Mouse (Mus musculus): ENCODE results near the gene Tnfsf18. TPM values are rescaled to one million over a fixed set of nuclear protein-coding genes. Genes with fewer than 3 reads are reported as not detected.

The Tnfsf18 gene
- 1.2 TPM in 1 of 2 replicates, not detected in the other for total RNA-seq (2015; ENCODE audit: low replicate concordance)
- total RNA-seq (2017; ENCODE audit: low replicate concordance) = not detected in 2 replicates

GRCm38 (mm10) chr1:161494343-161494742 is at the start of gene Tnfsf18:
Tnfsf18 (plus strand) TSS chr1:161494655.
- no peak for ATAC-seq (replicated peaks; ENCODE audit: low FRiP score, poor library complexity, severe bottlenecking)

- no peak for ATAC-seq (replicated peaks; ENCODE audit: low FRiP score, poor library complexity, severe bottlenecking)
These were observed 49.6 kb upstream of the Tnfsf18 start for GRCm38 (mm10) chr1:161444858-161445257.

GRCm38 (mm10) chr1:161451683-161452245 is 42.7 kb upstream of the Tnfsf18 start:
- no peak for ATAC-seq (replicated peaks; ENCODE audit: low FRiP score, poor library complexity, severe bottlenecking)

- ATAC-seq (replicated peaks; ENCODE audit: low FRiP score, poor library complexity, severe bottlenecking) = no peak
These were observed 42.2 kb upstream of the Tnfsf18 start for GRCm38 (mm10) chr1:161452250-161452649.

- no peak for ATAC-seq (replicated peaks; ENCODE audit: low FRiP score, poor library complexity, severe bottlenecking)
These were observed 30.9 kb upstream of the Tnfsf18 start for GRCm38 (mm10) chr1:161463388-161464085.

- no peak for ATAC-seq (replicated peaks; ENCODE audit: low FRiP score, poor library complexity, severe bottlenecking)
These were observed 17.2 kb upstream of the Tnfsf18 start for GRCm38 (mm10) chr1:161477221-161477620.

GRCm38 (mm10) chr1:161479854-161480253 is 14.6 kb upstream of the Tnfsf18 start:
- no peak for ATAC-seq (replicated peaks; ENCODE audit: low FRiP score, poor library complexity, severe bottlenecking)

GRCm38 (mm10) chr1:161482211-161482610 is 12.2 kb upstream of the Tnfsf18 start:
- ATAC-seq (replicated peaks; ENCODE audit: low FRiP score, poor library complexity, severe bottlenecking) = no peak

- no peak for ATAC-seq (replicated peaks; ENCODE audit: low FRiP score, poor library complexity, severe bottlenecking)
These were observed 7.4 kb upstream of the Tnfsf18 start for GRCm38 (mm10) chr1:161487069-161487468.

GRCm38 (mm10) chr1:161491766-161492165 is 2.7 kb upstream of the Tnfsf18 start:
- ATAC-seq (replicated peaks; ENCODE audit: low FRiP score, poor library complexity, severe bottlenecking) = no peak

- ATAC-seq (replicated peaks; ENCODE audit: low FRiP score, poor library complexity, severe bottlenecking) = no peak
These were observed 2.6 kb downstream of the Tnfsf18 start for GRCm38 (mm10) chr1:161496866-161497645.

GRCm38 (mm10) chr1:161500114-161500810 is 5.8 kb downstream of the Tnfsf18 start:
- ATAC-seq (replicated peaks; ENCODE audit: low FRiP score, poor library complexity, severe bottlenecking) = no peak

- no peak for ATAC-seq (replicated peaks; ENCODE audit: low FRiP score, poor library complexity, severe bottlenecking)
These were observed 6.3 kb downstream of the Tnfsf18 start for GRCm38 (mm10) chr1:161500811-161501146.

GRCm38 (mm10) chr1:161506317-161506716 is 11.9 kb downstream of the Tnfsf18 start:
- ATAC-seq (replicated peaks; ENCODE audit: low FRiP score, poor library complexity, severe bottlenecking) = no peak

- ATAC-seq (replicated peaks; ENCODE audit: low FRiP score, poor library complexity, severe bottlenecking) = no peak
These were observed 13.2 kb downstream of the Tnfsf18 start for GRCm38 (mm10) chr1:161507623-161508047.

- ATAC-seq (replicated peaks; ENCODE audit: low FRiP score, poor library complexity, severe bottlenecking) = no peak
These were observed 22.9 kb downstream of the Tnfsf18 start for GRCm38 (mm10) chr1:161517355-161517754.

- ATAC-seq (replicated peaks; ENCODE audit: low FRiP score, poor library complexity, severe bottlenecking) = no peak
These were observed 25.8 kb downstream of the Tnfsf18 start for GRCm38 (mm10) chr1:161520223-161520622.

GRCm38 (mm10) chr1:161528173-161528572 is 33.7 kb downstream of the Tnfsf18 start:
- no peak for ATAC-seq (replicated peaks; ENCODE audit: low FRiP score, poor library complexity, severe bottlenecking)

GRCm38 (mm10) chr1:161550596-161551095 is 56.2 kb downstream of the Tnfsf18 start:
- no peak for ATAC-seq (replicated peaks; ENCODE audit: low FRiP score, poor library complexity, severe bottlenecking)

GRCm38 (mm10) chr1:161552098-161552497 is 57.6 kb downstream of the Tnfsf18 start:
- no peak for ATAC-seq (replicated peaks; ENCODE audit: low FRiP score, poor library complexity, severe bottlenecking)
